Mouse (Mus musculus): Measurements from ENCODE around the gene Smbd1.

- TF ChIP-seq CTCF (IDR thresholded peaks at IDR 0.05; ENCODE audit: extremely low read depth, insufficient read depth, low read length) (no peak), POLR2A (IDR thresholded peaks at IDR 0.05; ENCODE audit: extremely low read depth, insufficient read depth, low read length) (no peak)
These were observed 6.4 kb downstream of the Smbd1 start for GRCm38 (mm10) chr16:32803901-32804300.
